Mouse (Mus musculus) frontal cortex, postnatal 10 days (tissue): ENCODE results near the gene Ugt8a.

ENCODE experiments used
- DNase-seq, 2 experiments: peaks; one replicate each; pipeline ENCODE4 v3.0.0; 2022; ENCODE audit warnings: low spot score in 2 of 2, mixed read lengths in 1 of 2

The Ugt8a gene

DNA sequence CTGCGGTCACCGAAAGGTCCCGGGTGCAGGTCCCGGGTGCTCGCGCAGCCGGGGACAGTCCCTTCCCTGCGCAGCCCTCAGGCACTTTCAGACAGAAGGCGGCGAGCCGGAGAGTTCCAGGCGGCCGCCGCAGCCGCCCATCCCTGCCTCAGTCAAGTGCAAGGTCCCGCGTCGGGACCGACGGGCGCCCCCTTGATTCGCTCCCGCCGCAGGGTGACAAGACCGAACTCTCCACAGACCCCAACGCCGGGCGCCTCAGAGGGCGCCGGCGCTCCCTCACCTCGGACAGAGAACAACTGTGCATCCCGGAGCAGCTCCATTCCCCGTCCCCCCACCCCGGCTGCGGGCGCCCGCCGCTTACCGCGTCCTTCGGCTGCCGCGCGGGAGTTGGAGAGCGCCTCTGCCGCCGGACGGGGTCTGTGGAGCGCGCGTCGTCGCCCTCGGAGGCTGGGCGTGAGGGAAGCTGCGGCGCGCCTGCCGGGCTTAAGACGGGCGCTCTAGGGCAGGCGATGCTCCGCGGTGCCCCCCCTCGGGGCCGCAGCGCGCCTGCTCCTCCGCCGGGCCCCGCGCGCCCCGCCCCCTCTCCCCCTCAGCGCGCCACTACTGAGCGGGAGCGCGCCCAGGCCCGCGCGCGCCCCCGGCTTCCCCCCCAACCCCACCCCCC lies at the start of gene Ugt8a:
Gene Ugt8a (minus strand): TSS at position 528 of the 664 bp plus-strand sequence.
- peak in 1 of 2 experiments; percentile 22 for DNase-seq

DNA sequence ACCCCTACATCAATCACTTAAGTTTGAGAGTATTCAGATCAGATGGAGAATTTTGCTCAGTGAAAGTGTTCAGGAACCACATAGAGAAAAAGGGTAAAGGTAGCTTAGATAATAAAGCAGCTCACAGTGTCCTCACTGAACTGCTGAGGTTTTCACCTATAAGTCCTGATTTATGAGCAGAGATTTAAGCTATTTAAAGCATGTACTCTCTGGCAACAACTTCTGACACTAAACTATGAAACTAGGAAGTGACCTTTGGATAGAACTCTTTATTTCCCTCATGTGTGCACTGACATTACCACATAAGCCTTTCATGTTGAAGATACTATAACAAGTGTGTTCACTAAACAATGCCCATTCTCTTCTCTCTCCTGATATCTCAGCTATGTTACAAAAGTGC lies 48.2 kb upstream of the Ugt8a start:
- DNase-seq, result no peak

DNA sequence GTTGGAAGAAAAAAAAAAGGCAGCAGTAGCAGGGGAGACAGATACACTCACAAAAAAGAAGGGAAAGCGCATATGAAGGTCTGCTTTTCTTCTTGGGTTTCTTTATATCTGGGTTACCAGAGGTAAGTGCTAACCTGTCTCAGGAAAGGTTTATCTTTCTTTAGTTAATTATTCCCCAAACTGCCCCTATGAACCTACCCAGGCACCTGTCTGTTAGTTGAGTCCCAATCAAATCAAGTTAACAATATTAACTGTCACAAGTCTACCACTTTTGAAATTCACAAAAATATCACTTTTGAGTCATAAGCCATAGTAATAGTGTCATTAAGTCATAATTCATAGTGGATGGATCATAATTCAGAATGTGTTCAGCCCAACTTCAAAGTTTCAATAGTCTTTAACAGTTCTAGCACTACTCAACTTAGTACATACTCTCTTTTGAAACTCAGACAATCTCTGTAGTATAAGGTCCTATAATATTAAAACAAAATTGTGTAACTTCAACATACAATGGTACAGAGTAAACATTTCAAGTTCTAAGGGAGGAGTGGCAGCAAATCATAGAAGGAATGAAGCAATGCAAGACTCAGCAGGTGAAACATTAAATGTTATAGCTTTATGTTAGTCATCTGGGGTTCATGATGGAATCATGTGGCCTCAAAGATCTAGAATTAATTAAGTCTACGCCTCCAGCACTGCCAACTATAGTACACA lies 45.4 kb upstream of the Ugt8a start:
- DNase-seq, result no peak

DNA sequence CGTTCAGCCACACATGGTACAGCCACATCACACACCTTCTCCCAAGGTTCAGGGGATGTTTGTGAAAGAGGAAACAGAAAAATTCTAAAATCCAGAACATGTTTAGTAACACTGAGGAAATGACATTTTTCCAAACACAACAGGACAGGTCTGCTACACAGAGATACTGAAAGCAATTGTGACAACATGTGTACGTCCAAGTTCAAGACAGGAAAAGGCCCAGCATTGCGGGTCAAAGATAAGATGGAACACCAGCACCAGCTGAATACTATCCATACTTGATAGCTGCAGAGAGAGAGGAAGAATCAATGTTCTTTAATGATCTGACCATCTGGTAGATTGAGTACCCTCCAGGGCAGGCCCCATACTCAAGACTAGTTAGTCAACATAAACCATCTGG lies 41.1 kb upstream of the Ugt8a start:
- no peak for DNase-seq

DNA sequence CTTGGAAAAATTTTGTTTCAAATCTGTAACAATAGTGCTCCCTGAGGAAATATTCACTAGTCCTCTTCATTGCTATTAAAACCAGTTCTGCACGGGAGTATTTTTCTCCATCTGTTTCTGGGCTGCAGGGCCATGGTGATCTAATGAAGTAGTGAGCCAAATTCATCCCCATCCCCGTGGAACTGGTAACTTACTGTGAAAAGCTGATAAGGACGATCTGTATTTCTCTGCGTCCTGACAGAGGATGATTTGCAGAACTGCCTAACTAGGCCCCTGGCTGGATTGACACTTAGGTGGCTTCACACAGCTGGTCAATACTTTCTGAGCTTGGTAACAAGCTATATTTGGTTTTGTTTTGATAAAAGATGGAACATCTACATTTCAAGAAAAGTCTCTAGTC lies 37.5 kb upstream of the Ugt8a start:
- DNase-seq, result no peak

DNA sequence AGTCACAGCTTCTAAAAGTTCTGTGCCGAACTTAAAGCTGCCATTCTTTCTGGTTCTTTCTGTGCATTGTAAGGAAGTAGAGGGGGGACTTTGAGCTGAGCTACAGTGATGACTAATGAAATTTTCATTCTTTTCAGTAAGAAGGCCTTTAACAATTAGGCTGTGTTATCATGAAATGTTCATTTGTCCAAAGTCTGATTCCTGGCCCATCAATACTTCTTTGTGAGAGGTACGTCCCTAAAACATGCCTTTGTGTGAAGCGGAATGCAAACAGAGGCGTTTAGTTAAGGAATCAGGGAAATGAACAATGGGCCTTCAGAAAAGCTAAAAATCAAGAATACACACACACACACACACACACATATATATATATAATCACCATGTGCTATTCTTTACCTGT lies 31.0 kb upstream of the Ugt8a start:
- no peak for DNase-seq

DNA sequence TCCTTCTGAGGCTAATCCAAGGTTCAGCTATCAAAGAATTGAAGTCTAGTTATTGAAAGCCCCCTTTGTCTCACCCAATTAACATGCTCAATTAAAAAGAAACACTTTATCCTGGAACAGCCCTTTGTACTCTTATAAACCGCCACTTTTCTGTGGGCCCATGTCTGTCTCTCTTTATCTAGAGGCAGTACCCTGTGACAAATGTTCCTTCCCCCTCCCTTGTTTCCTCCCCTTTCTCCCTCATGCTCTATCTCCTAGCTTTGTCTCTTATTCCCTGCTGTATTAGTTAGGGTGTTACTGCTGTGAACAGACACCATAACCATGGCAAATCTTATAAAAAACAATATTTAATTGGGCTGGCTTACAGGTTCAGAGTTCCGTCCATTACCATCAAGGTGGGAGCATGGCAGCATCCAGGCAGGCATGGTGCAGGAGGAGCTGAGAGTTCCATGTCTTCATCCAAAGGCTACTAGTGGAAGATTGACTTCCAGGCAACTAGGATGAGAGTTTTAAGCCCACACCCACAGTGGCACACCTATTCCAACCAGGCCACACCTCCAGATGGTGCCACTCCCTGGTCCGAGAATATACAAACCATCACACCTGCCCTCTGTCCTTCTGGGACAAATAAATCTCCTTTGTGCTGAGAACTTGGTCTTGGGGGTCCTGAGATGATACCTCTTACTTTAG lies 17.9 kb upstream of the Ugt8a start:
- no peak for DNase-seq

DNA sequence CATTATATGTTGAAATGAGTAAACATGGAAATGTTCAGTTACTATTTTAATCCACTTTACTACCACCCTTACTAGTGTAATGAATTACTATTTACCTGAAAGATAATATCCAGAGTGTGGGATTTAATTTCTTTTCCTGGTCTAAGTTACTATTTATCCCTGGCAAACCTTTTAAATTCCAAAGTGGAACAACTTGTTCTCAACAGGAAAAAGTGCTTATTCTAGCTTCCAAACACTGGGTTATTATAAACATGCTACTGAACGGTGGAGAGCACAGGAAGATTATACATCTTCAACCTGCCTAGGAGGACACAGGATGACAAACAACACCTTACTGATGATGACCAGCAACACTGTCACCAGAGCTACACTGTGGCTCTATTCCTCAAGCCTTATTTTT lies 16.5 kb upstream of the Ugt8a start:
- DNase-seq, result no peak

DNA sequence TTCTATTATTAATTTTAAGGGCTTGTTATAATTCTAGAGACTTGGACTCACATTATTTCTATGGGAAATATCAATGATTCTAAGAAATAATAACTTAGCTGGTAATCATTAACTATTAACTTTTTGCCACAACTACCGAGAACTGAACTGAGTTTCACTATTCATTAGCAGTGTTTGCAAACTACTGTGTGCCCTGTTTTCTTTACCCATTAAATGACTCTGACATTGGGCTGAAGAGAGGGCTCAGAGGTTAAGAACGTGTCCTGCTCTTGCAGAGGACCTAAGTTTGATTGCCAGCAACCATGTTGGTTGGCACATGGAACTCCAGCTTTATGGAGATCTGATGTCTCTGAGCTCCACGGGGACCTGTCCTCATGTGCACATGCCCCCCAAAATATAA lies 2.4 kb upstream of the Ugt8a start:
- no peak for DNase-seq

DNA sequence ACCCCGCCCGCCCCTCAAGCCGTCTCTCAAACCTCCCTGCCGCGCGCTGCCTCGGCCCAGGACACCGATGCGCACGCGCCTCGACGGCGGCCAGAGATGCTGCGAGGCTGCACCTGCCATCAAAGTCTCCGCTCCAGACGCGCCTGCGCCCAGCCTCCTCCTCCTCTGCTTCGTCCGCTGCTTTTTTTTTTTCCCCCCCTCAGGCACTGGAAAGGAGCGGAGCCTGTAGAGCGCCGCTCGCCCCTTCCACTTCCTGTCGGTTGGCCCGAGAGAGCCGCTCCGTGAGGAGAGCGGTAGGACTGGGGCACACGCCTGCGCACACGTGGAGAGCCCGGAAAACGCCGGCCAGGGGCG lies 314 bp upstream of the Ugt8a start:
- DNase-seq, result peak; percentile 18 to 32

DNA sequence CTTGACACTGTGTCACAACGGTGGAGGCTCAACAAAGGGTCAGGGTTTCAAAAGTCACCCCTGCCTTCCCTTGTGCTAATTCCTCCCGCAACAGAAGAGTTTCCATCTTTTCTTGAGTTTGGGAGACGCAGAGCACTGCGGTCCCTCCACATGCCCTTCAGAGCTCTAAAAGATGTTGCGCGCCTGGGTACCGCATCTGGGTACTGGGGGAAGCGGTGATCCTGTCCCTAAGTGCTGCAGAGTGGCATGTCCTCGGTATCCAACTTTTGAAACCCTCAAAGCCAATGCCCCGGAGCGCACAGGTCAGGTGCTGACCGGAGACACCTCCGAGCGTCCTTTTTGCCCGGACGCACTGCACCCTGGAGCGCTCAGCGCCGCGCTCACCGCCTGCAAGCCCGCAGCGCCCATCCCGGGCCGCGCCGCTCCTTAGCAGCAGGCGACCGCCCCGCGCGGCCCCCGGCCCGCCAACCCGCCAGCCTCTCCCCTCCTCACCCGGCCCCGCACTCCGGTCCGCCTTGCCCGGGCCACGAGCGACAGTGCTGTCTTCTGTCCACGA lies 805 bp downstream of the Ugt8a start:
- DNase-seq, result peak in 1 of 2 experiments; percentile 6

DNA sequence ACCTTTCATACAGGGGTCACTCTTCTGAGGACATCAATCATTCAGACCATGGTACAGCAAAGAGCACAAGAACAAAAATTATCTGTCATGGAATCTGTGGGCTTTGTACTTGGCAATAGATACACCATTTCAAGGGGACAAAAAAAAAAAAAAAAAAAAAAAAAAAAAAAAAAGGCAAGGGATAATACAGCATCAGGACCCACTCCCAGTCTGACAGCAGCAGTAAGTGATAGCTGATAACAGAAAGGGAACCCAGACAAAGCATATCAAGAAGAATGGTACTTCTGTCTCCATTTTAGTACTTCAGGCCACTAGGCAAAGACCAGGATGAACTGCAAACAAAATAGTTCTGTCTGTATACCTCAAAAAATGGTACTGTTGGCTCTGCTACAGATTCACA lies 2.6 kb downstream of the Ugt8a start:
- no peak for DNase-seq

DNA sequence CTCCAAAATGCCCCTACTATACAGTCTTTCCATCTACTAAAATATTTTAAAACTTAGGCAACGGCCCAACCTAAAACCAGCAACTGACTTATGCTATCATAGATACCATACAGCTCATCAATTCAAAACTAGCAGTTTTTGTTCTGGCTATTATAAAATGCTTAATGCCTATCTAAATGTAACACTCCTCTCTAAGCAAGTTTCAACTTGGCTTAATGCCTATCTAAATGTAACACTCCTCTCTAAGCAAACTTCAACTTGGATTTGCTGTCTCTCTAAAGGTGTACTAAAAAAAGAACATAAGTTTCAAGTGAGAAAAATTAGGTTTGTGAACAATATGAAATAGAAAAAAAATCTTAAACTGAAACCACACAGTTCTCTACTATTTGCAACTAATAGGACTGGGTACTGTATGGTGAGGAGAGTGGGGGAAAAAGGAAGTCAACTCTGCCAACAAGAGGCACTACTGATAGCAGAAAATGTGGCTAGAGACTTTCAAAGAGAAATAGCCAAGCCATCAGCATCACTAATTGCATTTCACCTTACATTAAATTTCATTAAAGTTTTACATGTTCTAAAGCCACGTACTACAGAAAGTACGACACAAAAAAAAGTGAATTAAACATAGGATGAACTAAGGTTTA lies 5.7 kb downstream of the Ugt8a start:
- no peak for DNase-seq

DNA sequence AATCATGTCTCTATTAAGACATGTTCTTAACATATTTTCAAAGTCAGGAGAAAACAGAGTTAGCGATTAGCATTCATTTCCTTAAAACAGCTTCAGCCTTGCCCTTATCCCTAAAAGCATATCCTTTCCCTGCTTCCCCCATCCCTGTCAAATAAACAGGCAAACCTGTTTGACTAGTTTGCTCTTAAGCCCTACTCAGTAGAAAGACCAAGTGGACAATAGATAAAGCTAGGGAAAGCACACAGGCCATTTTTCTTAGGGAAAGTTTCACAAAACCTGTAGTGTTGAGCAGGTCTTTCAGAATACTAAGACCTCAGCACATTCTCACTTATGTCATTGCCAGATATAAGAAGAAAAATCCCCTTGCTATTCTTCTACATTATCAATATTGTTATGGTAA lies 7.4 kb downstream of the Ugt8a start:
- DNase-seq, result no peak

DNA sequence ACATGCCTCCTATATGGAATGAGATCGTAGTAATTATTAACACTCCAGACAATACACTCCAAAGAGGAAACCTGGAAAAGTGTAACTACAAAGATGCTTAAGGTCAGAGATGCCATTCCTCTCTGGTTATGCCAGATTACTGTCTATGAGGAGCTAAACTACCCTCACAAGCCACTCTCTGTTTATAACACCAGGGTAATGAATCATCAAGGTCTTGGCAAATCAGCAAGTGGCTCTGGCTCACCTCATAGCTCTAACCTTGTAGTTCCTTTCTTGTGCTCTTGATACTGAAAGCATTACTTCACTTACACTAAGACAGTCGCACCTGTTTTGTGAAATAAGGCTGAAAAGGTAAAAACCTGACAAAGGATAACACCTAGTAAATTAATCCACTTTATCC lies 17.5 kb downstream of the Ugt8a start:
- no peak for DNase-seq

DNA sequence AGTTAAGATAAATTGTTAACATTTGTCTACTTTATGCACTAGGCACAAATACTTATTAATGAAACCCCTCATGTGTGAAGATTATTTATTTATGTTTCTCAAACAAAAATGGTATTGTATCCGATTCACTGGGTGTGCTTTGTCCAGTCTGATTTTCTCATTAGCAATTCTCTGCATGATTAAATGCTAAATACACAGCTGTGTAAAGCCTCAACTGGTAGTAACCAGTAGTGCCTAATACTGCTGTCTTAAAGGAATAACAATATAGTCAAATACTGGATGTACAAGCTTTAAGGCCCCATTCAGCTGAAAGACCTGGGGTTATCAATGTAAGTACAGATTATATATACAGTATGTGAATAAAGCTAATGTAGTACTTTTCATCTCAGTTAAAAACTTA lies 39.4 kb downstream of the Ugt8a start:
- DNase-seq, result no peak

DNA sequence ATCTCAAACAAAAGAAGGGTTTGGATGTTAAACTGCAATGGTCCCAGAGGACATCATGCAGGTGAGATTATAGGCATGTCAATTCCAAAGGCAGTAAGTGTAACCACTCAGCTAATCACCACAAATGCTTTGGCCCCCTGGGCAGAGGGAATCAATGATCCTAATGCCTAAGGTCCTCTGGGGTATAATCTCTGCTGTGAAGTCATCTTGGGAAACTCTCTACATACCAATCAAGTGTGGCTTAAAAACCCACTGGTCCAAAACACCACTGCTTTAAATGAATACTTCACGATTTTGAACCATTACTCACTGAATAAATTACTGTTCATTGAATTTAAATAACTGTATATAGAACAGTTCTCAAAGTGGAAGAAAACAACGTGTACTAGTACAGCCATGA lies 51.3 kb downstream of the Ugt8a start:
- no peak for DNase-seq

DNA sequence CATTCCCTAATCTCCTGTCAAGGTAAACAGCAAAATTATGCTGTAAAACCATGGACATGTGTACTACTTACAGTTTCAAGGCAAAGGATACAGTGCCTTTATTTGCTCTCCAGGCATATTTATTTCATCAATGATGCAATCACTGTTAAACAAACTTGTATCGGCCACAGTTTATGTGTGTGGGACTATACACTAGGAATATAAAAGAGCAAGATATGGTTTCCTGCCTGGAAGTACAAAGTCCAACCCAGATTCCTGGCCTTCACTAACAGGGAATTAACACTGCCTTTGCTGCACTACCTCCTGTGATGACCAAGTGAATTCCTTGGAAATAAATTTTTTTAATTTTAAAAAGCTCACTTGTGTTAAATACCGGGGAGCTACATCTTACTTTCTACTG lies 53.5 kb downstream of the Ugt8a start:
- no peak for DNase-seq

DNA sequence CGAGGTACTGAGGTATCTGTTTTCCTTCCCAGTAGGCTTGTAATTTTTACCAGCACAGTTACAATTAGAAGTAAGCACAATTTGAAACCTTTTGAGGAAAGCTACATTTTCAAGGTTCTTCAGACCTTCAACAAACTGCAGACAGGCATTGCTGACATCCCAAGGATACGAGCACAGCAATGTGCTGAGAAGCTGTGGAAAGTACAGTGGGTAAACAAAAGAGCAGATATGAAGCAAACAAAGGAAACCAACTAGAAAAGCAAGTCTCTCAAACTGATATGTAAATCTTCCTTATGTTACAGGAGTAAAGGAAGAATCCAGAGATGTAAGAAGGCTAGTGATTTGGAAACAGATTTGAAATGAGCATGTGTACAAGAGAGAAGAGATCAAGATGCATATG lies 54.0 kb downstream of the Ugt8a start:
- no peak for DNase-seq

DNA sequence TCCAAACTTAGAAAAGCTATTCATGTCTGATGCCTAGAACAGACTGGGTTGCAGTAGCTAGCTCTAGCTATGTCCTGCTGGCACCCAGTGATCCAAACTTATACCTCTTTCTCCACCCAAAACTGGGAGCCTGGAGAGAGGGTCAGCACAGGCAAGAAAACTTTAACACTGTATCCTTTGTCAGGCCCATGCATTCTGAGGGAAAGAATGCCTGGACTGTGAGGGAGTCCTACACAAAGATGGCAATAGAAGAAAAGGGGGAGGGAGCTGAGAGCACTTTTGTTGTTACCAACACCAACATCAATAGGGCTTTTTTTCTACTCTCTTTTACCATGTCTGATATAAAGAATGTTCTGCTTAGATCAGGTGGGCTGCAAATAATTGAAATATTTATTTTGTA lies 55.4 kb downstream of the Ugt8a start:
- no peak for DNase-seq

DNA sequence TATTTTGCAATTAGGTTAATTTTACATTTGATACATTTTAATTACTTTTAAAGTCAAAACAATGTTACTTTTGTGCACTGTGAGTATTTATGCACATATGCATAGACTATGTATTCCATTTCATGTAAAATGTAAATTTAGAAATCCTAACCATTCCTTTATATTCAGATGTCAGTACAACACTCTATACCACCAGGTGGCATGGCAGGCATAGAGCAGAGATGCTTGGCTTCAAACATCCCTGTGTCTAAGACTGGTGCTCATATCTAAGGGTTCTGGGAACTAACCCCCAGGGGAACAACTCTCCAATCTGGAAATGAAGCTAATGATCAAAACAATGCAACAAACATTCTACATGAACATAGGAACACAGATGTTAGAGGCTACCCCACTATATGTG lies 56.6 kb downstream of the Ugt8a start:
- no peak for DNase-seq

DNA sequence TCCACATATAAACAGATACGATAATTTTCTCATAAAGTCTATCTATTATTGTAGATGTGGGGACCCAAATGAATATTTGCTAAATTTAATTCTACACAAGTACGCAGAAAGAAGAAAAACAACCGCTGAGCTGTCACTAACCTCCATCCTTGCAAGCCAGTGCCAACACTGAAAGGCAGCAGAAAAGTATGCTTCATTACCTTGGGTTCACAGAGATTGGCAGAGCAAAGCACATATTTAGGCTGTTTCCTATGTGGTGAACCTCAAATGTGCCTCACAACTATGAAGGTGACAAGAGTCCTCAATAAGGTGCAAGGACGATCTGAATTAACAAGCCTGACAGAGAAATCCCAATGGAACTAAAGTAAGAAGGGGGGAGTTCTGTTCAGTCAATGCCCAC lies 64.0 kb downstream of the Ugt8a start:
- DNase-seq, result no peak
